Mouse (Mus musculus) forebrain, embryonic 16.5 days (tissue): Measurements from ENCODE around the gene Phf13. TPM values are rescaled to one million over a fixed set of nuclear protein-coding genes. Genes with fewer than 3 reads are reported as not detected.

Source experiments
- ATAC-seq: fragments of 200-750 bp; cut with Nextera tagmentation; 2 replicates; pipeline ENCODE4 v1.8.0; 2017; ENCODE audit warnings: mild to moderate bottlenecking, moderate library complexity
- H3K27ac ChIP-seq: fragments of 300-500 bp; sonication (generic); 2 replicates; pipeline ENCODE4 v1.5.1; 2014; ENCODE audit warnings: low read length, control low read depth
- H3K27me3 ChIP-seq: fragments of 300-500 bp; sonication (generic); replicated peaks from 2 replicates; pipeline ENCODE4 v1.6.1; 2014; ENCODE audit warnings: low read length; ENCODE audit not compliant: control insufficient read depth, insufficient read depth
- H3K36me3 ChIP-seq: fragments of 300-500 bp; sonication (generic); 2 replicates; pipeline ENCODE4 v1.6.1; 2014; ENCODE audit not compliant: control insufficient read depth, insufficient read depth
- H3K4me1 ChIP-seq: fragments of 300-500 bp; sonication (generic); replicated peaks from 2 replicates; pipeline ENCODE4 v1.6.1; 2014; ENCODE audit warnings: low read length; ENCODE audit not compliant: control insufficient read depth, insufficient read depth
- H3K4me2 ChIP-seq: fragments of 300-500 bp; sonication (generic); 2 replicates; pipeline ENCODE4 v1.6.1; 2014; ENCODE audit warnings: mild to moderate bottlenecking, low read length, control low read depth
- H3K4me3 ChIP-seq: fragments of 300-500 bp; sonication (generic); replicated peaks from 2 replicates; pipeline ENCODE4 v1.5.1; 2014; ENCODE audit warnings: mild to moderate bottlenecking, low read length, control low read depth
- H3K9ac ChIP-seq: fragments of 300-500 bp; sonication (generic); replicated peaks from 2 replicates; pipeline ENCODE4 v1.6.1; 2014; ENCODE audit warnings: low read depth, low read length, control low read depth
- H3K9me3 ChIP-seq: fragments of 300-500 bp; sonication (generic); 2 replicates; pipeline ENCODE4 v1.6.1; 2016; ENCODE audit warnings: low read length; ENCODE audit not compliant: control insufficient read depth
- WGBS: fragments of 180-500 bp; shearing (Covaris S2); extraction: QIAGEN DNeasy Blood & Tissue Kit; methylation state at CpG from one replicate; pipeline ENCODE4 v1.1.7; 2014; 5-methylcytosine and 5-hydroxymethylcytosine counted together
- polyA plus RNA-seq: library from polyadenylated mRNA; unstranded; fragments of >200 nt; fragmentation: Nextera tagmentation; extraction: Ambion mirVana; gene quantifications from 2 replicates; pipeline ENCODE4 v1.2.1, GENCODE M21; 2015

The Phf13 gene
- polyA plus RNA-seq, 1 experiment from 2014 or later: 20.5 TPM

DNA sequence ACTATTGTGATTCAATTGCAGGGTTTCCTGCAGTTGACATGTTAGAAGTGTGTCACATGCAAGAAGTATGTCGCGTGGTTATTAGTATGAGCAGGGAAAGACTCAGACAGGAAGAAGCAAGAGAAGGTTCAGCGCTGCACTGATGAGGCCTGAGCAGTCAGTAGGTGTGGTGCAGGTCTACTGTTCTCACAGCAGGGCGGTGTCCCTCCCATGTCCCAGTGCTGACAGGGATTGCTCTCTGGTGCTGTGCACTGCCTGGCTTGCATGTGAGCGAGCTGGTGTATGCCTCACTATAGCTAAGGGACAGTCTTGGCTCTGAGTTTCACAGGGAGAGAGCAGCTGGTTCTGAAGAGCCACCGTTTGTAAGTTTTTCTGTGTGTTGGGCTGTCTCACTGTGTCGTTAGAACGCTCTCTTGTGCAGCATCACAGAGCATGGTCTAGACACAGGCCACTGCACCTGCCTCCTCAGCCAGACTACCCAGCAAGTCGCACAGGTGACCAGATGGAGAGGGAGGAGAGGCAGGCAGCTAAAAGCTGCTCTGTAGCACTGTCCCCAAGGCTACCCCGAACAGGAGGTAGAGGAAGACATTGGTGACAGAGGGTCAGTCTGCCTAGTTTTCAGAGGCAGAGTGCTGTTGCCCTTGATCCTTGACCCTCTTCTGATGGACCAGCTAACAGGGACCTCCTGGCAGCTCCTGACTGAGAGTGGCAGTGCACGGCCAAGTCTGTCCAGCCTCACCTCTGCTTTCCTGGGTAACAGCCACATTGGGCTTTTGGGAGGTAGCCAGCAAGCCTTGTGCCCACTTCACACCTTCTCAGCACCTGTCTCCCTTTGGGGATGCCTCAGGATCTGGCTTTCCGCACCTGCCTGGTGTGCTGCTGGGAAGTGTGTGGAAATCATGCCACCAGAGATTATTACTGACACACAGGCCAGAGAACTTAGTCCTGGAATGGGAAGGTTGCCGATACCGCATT, 47.3 kb downstream of the Phf13 start:
- Histone ChIP-seq H3K4me3 (no peak overlapping the region), H3K36me3 (peaks cover 8% of the 10 kb centered on the region; the same call in 1 of the 2 replicates), H3K9me3 (no peaks in the 10 kb centered on the region), H3K27me3 (no peaks in the 10 kb centered on the region), H3K4me1 (no peaks in the 10 kb centered on the region), H3K9ac (no peak overlapping the region), H3K4me2 (no peak overlapping the region), H3K27ac (no peak overlapping the region)
- no peak for ATAC-seq
- 91% methylated on average over 14 of the region's 14 CpGs for WGBS

GRCm38 (mm10) chr4:151946211-151946610, 49.8 kb downstream of the Phf13 start:
- Histone ChIP-seq H3K9ac (no peak overlapping the region), H3K9me3 (no peaks in the 10 kb centered on the region), H3K36me3 (no peaks in the 10 kb centered on the region), H3K27me3 (no peaks in the 10 kb centered on the region), H3K4me1 (no peaks in the 10 kb centered on the region), H3K27ac (no peak overlapping the region), H3K4me2 (no peak overlapping the region), H3K4me3 (no peak overlapping the region)
- ATAC-seq: no peak
- 93% methylated on average over 11 of the region's 11 CpGs for WGBS

Other genes with a start within 250 kb of the Phf13 start
- gene Camta1, start 134.4 kb downstream of the Phf13 start, polyA plus RNA-seq: 119 and 123 TPM in 2 replicates
- 84.2 and 89.8 TPM in 2 replicates for gene Dnajc11, start 62.6 kb downstream of the Phf13 start, polyA plus RNA-seq
- gene Thap3, start 7.3 kb downstream of the Phf13 start, polyA plus RNA-seq: 32.7 and 42.7 TPM in 2 replicates
- 2.9 and 3.6 TPM in 2 replicates for gene Klhl21, start 12.5 kb upstream of the Phf13 start, polyA plus RNA-seq
- 23.4 and 25.4 TPM in 2 replicates for gene Zbtb48, start 31.4 kb upstream of the Phf13 start, polyA plus RNA-seq
- gene Tas1r1, start 42.3 kb upstream of the Phf13 start, polyA plus RNA-seq: 0.97 and 1.6 TPM in 2 replicates
- gene Nol9, start 43.1 kb upstream of the Phf13 start, polyA plus RNA-seq: 25.1 and 27.7 TPM in 2 replicates
- 11.7 and 13.2 TPM in 2 replicates for gene Plekhg5, start 76.2 kb upstream of the Phf13 start, polyA plus RNA-seq
- 0.97 and 1.5 TPM in 2 replicates for gene Tnfrsf25, start 119.7 kb upstream of the Phf13 start, polyA plus RNA-seq
- 0.08 and 0.12 TPM in 2 replicates for gene Espn, start 156.1 kb upstream of the Phf13 start, polyA plus RNA-seq
- gene Hes2, start 162.6 kb upstream of the Phf13 start, polyA plus RNA-seq: not detected in 2 replicates
- 210 and 269 TPM in 2 replicates for gene Acot7, start 181.9 kb upstream of the Phf13 start, polyA plus RNA-seq